Mouse (Mus musculus): Measurements from ENCODE around the gene Rrbp1.

Gene Rrbp1

DNA sequence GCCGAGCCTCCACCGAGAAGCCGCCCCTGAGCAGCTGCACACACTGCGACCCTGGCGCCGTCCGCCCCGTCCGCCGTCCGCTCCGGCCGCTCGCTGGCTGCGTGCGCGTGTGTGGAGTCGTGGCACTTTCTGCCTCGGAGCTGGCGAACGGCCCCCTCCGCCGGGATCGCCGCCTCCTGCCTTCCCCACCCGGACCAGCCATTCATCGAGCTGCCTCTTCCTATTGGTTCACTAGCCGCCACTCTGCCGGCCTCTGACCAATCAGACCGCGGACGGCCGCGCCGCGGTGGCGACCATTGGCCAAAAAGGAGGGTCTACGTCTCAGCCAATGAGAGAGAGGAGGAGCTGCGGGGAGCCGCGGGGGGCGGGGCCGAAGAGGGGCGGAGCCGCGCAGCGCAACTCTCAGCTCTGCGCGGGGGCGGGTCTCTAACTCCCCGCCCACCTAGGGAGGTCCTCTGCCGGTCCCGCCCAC, at the start of gene Rrbp1:
TSS of gene Rrbp1 (minus strand) at position 184 of the 472 bp plus-strand sequence.
- DNase-seq = peak; percentile 98 to 99

DNA sequence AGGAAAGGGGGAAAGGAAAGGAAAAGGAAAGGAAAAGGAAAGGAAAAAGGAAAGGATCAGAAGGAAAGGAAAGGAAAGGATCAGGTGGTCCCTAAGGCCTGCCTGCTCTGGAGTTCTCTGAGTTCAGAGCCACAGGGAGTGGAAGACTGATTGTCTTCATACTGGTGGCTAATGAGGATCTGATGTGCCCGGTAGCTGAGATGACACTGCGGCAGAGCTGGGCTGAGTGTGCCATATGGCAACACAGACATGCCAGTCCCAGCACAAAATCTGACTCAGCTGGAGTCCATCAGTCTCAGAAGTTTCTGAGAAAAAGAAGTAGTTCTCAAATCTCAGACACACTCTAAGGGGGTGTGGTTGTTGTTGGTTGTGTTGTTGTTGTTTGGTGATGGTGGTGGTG, 46.7 kb upstream of the Rrbp1 start:
- no peak for DNase-seq

DNA sequence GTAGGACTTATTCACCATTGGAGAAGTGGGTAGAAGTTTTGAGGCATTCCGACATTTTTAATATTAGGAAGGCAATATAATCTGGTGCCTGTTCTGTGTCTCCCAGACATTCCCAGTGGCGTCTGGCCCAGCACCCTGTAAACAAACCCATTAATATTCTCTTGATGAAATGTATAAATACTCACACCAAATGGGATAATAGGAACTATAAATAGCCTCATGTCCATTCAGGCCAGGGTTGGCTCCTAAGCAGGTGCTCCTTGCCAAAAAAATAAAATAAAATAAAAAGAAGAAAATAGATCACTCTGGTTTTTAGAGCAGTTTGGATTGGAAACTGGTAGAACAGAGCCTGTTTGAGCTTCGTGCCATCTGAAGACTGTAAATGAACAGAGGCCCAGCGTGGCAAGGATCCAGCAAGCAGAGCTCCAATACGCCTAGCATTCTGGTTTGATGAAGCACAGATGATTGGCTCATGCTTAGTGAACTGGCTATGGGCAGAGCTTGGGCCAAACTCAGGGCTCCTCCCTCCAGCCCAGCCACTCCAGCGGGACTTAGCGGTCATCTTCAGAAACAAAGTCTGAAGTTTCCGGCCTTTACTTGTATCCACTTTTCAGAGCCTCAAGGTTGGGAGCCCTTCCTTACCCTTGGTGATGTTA, 41.5 kb upstream of the Rrbp1 start:
- DNase-seq = no peak

DNA sequence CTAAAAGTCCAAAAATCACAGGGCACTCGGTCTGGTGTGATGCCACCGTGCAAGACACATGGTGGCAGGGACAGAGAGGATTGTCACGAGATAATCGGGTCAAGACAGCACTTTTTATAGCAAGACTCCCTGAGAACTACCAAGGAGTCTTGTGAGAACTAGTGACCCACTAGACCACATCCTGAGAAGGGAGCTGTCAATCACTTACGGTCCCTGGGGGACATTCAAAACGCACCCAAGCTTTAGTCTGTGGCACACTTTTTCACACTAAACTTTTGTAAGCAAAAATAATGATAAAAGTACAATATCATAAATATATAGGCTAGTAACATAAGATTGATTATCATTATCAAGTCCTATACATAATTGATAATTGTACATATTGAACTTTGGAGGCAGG, 39.8 kb upstream of the Rrbp1 start:
- DNase-seq = no peak

- no peak for DNase-seq
These were observed 39.1 kb upstream of the Rrbp1 start for GRCm38 (mm10) chr2:144050146-144050680.

- no peak for DNase-seq
These were observed 35.9 kb upstream of the Rrbp1 start for GRCm38 (mm10) chr2:144046916-144047315.

DNA sequence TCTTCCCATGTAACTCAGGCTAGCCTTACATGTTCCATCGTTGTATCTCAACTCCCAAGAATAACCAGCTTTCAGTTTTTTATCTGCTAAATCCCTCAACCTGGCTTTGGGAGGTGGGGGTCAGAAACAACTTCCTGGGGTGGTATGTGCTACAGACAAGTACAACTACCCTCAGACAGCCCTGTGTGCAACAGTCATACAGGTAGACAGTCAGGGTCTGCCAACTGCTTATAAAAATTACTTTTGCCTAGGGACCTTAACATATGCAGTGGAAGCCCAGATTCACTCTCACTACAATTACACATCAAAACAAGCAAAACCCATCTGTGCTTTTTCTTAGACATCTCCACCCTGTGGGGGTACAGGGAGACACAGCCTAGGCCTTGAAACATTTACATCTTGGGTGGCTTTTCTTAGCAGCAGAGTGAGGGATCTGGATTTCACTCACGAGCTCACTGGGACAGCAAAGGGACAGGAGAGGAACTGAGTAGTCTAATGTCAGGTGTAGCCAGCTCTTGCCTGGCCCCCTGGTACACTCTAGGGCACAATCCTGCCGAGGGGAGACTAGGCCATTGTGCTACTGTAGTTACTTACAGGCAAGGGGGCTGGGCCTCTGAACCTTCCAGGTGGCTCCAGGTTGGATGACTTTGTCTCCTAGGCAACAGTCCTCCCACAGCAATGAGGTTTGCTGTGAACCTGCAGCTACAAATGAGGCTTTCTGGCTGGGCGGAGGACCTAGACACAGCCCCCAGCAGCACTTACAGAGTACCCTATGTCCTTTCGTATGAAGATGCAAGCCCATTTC, 34.9 kb upstream of the Rrbp1 start:
- DNase-seq = no peak

GRCm38 (mm10) chr2:144044726-144045125, 33.7 kb upstream of the Rrbp1 start:
- no peak for DNase-seq

- DNase-seq = no peak
These were observed 21.6 kb upstream of the Rrbp1 start, which contains the start of gene Banf2 for GRCm38 (mm10) chr2:144032664-144033063. Gene Banf2 (plus strand): TSS chr2:144033059.

DNA sequence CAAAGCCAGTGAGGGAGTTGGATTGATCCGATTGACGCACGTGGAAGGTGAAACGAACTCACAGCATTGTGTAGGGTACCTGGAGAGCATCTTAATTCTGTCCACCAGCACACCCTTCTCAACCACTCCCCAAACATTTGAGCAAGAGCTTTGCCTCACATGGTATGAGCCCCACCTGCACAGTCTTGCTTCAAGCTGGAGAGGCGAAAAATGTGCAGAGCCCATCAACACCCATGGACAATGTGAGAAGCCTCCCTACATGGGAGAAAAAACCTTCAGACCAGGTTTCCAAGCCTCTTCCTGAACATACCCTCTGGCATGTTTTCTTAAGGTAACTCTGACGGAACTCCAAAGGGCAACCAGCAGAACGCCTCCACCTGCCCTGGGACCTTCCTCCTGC, 19.7 kb upstream of the Rrbp1 start:
- DNase-seq = no peak

- no peak for DNase-seq
These were observed 15.4 kb upstream of the Rrbp1 start for GRCm38 (mm10) chr2:144026456-144026855.

GRCm38 (mm10) chr2:144025361-144025760, 14.3 kb upstream of the Rrbp1 start:
- DNase-seq = no peak

DNA sequence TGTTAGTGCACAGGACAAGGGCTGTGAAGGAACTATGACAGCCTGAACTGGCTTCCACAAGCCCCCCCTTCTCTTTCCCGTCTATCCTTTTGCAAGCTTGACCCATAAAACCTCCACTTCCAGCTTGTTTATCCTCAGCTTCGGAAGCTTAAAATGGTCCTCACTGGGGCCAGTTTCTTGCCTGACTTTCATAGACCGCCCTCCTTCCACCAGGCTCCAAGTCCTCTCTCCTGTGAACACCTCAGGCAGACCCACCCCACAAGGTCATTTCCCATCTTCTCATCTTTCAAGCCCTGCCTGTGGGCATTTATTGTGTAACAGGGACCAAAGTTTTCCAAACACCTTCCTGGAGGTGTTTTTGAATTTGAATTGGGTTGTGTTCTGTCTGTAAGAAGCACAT, 11.4 kb upstream of the Rrbp1 start:
- no peak for DNase-seq

DNA sequence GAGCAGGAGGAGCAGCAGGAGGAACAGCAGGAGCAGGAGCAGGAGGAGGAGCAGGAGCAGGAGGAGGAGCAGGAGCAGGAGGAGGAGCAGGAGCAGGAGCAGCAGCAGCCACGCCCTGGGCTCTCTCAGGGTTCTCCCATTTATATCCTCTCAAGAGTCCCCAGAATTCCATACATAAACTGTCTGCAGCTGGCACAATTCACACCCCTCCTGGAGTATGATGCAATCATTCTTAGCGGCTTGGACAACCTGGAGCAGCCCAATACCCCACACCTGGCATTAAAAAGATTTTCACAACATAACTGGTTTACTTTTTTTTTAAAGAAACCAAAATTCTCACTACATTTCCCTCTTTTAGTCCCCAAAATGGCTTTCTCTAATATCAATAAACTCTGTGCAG, 8.9 kb upstream of the Rrbp1 start:
- DNase-seq = no peak

DNA sequence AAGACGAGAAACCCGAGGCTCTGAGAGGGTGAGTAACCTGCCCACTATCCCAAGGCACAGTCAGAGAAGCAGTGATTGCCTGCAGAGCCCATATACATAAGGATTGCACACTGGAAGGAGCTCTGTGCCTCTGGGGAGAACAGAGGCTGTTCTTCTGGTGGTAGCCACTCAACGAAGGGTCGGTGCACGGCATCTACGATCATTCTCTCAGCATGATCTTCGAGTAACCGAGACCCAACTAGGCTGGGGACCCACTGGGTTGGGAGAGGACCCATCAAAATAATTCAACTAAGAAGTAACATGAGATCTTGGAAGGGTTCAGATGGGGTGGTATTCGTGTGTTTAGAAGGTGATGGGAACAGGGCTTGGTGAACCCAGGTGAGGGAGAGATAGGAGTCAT, 4.8 kb upstream of the Rrbp1 start:
- DNase-seq = no peak

- no peak for DNase-seq
These were observed 3.4 kb upstream of the Rrbp1 start for GRCm38 (mm10) chr2:144014481-144014880.

- DNase-seq = no peak
These were observed 3.0 kb upstream of the Rrbp1 start for GRCm38 (mm10) chr2:144014051-144014450.

DNA sequence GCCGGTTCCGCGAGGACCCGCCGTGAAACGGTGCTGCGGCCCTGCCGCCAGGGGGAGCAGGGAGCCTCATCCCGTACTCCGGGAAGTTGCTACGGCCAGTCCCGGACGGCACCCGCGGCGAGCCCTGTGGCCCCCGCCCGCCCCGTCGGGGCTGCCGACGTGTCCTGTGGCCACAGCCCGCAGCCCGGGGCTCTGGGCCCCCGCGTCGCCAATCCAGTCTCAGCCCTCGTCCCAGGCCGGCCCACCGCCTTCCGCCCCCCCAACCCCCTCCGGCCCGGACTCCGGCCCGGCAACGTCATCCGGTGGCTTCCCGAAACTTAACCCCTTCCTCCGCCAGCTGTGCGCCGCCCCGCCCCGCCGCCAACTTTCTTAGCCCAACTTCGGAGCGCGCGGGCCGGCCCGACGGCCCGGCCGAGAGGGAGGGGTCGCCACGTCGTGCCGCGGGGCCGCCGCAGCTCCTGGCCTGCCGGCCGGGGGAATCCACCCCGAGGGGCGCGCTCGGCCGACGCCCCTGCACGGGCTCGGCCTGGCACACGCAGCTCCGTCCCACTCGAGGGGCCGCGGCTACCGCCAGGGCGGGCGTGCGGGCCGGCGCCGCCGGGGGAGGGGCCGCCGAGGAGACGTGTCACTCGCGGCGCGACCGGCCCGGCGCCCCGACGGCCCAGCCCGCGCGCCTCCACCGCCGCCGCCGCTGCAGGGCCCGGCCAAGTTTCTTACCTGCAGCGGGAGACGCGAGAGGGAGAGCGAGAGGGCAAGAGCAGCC, 600 bp downstream of the Rrbp1 start:
- DNase-seq = peak; percentile 84 to 85

DNA sequence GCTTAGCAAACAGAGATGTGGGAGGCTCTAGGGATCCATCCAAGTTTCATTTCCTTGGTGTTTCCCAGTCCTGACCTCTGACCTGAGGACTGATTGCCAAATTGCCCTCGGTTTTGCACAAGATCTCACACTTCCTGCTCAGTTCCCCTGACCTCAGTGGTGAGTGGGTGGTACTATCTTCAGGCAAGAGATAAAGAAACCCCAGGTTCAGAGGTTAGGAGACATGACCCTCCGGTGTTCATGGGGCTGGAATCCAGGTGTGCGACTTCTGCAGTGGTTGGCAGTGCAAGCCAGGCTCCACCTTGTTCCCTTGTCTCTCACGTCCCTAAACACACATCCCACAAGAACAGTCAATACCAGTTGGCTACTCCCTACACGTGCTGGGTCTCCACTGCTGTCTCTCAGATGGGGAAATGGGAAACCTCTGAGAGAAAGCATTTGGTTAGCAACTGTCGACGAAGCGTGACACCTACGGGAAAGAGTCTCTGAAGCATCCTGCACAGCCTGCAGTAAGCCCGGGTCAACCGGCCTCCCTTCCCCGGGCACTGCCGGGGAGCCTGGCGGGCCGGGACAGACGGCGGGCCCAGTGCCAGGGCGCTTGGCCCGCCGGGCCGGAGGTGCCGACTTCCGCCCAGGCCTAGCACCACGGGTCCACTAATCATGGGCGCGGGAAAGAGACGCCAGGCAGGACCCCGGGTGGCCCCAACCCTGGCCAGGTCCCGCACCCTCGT, 1.3 kb downstream of the Rrbp1 start:
- DNase-seq = peak in 1 of 2 experiments; percentile 21

DNA sequence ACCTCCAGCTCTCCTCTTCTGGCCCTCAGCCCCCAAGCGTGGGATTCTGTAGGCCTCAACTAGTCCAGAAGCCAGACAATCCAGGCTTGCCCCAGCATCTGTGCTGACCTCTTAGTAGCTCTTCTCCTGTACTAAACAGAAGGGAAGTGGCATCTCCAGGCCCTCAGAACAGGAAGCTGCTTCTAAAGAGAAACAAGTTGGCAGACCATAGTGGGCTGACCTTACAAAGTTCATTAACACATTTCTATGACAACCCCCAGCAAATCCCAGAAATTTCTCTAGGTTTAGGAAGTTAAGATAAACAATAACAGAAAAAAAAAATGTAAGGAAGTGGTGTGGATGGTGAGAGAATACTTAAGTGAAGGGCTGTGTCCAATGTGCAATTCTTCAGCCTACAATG, 2.0 kb downstream of the Rrbp1 start:
- DNase-seq = no peak

- DNase-seq = no peak
These were observed 3.9 kb downstream of the Rrbp1 start for GRCm38 (mm10) chr2:144007211-144007610.

- DNase-seq = no peak
These were observed 4.4 kb downstream of the Rrbp1 start for GRCm38 (mm10) chr2:144006686-144007085.
